Mouse (Mus musculus) T-cell, adult 2 months (primary cell): ENCODE data around the gene 1700021F07Rik.
A peak's percentile ranks its signal among the peaks of the same experiment; 100 is the strongest.

Source experiments
- DNase-seq: peaks from one replicate; pipeline ENCODE4 v3.0.0; 2022; ENCODE audit warnings: low spot score

Gene 1700021F07Rik

DNA sequence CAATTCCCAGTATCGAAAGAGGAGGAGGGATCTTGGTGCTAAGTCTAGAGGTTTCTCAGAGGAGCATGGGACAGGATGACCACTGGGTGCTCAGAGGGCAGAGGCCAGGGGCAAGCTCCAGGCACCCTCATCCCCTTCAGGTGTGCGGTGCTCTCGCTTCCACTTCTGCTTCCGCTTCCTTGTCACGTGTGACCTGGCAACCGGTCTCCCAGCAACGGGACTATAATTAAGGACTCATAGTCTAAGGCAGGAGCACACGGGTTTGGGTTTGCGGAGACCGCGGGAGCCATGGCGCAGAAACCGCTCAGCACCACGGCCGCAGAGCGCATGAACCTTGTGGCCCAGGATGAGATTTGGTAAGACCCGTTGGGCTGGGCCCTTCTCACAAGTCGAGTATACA lies at the start of gene 1700021F07Rik:
Gene 1700021F07Rik (plus strand): TSS at position 211 of the 400 bp plus-strand sequence.
- DNase-seq, result no peak

- no peak for DNase-seq
These were observed 49.2 kb upstream of the 1700021F07Rik start for GRCm38 (mm10) chr2:173473233-173473632.

GRCm38 (mm10) chr2:173479050-173479449 lies 43.3 kb upstream of the 1700021F07Rik start:
- DNase-seq, result no peak

DNA sequence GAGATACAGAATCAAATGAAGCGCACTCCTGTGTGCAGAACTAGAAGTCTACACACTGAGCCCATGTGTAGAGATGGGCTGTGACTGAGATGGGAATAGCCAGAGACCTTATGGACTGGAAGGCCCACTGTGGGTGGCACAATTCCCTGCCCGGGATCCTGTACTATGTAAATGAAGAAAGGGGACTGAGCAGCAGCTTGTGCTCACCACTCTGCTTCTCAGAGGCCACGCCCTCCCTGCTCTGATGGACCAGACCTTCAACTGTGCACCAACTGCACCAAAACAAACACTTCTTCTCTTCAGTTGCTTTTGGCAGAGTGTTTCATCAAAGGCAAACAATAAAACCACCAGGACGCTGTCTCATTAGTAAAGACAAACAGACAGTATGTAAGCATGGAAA lies 37.9 kb upstream of the 1700021F07Rik start:
- DNase-seq, result no peak

DNA sequence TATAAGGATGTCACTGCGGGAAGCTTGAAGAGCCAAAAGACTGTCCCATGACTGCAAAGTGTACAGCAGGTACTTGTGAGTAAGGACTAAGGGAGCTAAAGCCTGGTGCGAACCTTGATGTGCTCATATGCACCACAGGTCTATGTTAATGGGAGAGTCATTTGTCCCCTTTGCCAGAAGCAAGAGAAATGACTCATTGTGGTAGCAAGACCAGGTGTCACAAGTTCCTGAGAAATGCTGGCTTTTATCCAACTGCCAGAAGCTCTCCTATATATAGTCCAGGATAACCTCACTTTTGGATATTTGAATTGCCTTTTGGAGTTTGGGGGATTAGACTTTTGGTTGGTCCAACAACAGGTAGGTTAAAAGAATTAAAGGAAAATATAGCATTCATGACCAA lies 22.8 kb upstream of the 1700021F07Rik start:
- no peak for DNase-seq

- DNase-seq, result no peak
These were observed 8.4 kb upstream of the 1700021F07Rik start for GRCm38 (mm10) chr2:173513977-173514376.

DNA sequence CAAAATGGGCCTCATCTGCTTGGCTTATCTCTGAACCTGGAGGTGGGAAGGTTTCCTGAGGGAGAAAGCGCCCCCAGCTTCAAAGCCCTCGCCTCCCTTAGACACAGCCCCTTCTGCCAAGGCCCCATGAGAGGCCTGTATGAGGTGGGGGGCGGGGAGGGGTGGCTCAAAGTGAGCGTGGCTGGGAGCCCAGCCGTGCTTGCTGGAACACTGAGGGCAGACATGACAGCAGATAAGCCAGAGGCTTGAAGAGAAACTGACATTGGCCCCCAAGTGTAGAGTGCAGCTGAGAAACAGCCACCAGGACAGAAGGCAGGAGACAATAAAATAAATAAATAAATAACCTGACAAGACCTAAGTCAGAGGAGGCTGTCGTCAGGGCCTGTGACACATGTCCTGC lies 7.2 kb upstream of the 1700021F07Rik start:
- no peak for DNase-seq

- no peak for DNase-seq
These were observed 6.1 kb upstream of the 1700021F07Rik start for GRCm38 (mm10) chr2:173516150-173516855.

GRCm38 (mm10) chr2:173528493-173528892 lies 6.1 kb downstream of the 1700021F07Rik start:
- DNase-seq, result no peak

DNA sequence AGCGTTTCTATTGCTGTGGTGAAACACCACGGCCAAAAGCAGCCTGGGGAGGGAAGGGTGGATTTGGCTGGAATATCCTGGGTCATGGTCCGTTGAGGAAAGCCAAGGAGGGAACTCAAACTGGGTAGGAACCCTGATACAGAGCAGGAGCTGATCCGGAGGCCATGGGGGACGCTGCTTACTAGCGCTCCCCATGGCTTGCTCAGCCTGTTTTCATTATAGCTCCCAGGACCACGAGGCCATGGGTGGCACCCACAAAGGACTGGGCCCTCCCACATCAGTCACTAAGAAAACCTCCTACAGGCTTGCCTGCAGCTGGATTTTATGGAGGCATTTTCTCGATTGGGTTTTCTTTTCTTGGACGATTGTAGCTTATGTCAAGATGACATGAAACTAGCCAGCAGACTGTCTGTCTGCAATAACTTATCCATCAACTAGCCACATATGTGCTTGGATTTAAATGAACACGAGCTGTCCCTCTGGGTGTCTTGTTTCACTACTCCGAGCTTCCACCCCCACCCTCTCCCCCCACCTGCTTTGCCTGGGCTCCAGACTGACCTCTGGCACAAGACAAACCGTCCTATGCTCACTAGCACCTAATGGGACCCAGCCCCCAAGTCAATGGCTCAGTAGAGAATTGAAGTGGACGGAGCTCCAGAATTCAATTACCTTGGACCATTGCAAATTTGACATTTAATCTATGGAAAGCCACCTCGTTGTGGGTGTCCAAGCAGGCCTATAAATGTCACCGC lies 10.5 kb downstream of the 1700021F07Rik start:
- no peak for DNase-seq

GRCm38 (mm10) chr2:173534581-173534980 lies 12.2 kb downstream of the 1700021F07Rik start:
- peak; percentile 87 for DNase-seq

- no peak for DNase-seq
These were observed 13.0 kb downstream of the 1700021F07Rik start for GRCm38 (mm10) chr2:173535390-173535789.

DNA sequence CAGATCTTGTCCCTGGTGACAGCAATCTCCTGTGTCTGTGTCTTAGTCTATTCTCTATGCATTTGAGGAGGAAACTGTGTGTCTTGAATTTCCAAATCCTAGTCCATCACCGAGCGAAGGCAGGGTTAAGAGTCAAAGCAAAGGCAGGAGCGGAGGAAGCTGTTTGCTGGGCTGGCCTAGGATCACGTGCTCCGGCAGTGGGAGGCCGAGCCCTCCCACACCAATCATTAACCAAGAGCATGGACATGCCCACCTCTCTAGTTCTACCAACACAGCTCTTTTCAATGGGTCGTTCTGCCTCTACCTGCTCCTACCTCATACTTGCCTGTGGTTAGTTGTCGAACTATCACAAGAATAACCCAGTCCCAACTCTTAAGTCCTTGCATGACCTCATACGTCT lies 13.5 kb downstream of the 1700021F07Rik start:
- no peak for DNase-seq

DNA sequence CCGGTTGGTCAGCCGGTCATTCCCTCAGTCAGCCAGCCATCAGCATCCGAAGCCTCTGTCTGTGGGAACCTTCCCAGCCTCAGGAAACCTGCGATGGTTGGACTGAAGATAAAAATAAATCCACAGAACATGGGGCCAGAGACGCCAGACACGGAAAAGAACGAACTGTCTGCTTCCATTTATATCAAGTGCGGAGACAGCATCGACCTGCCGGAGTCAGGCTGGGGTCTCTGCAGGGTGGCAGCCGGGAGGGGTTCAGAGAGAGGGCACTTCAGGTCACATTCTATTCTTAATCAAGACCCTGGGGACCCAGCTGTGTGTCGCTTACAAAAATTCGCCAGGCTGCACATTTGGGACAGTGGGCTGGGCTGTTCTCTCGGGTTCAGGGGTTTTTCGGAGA lies 17.4 kb downstream of the 1700021F07Rik start:
- no peak for DNase-seq

GRCm38 (mm10) chr2:173541748-173542147 lies 19.4 kb downstream of the 1700021F07Rik start:
- DNase-seq, result peak; percentile 59

DNA sequence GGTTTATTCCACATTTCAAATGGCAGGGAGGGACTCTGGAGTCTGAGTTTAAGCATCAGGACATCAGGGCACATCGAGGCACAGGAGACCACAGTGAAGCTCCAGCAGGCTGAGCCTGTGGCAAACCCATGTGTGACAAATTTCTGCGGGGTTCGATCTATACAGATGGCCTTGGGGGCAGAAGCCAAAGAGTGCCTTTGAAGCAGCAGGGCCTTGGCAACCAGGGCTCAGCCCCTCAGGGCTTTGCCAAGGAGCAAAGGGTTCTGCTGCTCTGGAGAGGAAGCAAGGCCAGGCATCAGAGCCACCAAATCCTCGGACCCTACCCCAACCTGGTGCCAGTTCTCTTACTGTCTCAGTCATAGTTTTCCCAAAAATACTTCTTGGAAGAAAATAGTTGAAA lies 20.3 kb downstream of the 1700021F07Rik start:
- no peak for DNase-seq

DNA sequence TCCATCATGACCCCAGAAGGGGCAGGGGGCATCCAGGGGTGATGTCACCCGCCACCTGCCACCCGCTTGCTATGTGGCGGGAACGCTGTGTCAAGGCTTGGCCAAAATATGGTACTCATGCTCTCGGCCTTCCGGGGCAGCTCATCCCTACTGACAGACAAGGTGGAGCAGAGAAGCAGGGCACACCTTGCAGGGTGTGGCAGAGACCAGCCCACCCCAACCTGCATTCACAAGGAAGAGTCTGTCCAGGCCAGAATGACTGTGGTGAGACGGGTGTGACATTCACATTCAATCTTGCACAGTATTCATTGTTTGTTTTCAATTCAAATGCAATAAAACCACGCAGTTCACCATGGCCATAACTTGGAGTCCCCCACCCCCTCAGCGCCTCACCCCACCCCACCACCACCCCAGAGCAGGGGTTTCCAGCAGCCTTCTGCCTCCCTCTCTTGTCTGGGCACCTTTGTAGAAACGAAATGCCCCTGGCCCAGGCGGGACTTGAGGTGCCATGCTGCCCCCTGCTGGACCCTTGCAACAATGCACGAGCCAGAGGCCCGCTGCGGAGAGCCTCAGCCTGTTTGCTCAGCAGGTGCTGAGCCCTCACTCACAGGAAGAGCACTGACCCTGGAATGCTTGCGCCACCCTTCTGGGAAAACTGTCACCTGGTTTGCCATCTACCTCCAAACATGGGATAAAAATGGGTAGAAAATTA lies 23.8 kb downstream of the 1700021F07Rik start:
- peak; percentile 79 for DNase-seq

DNA sequence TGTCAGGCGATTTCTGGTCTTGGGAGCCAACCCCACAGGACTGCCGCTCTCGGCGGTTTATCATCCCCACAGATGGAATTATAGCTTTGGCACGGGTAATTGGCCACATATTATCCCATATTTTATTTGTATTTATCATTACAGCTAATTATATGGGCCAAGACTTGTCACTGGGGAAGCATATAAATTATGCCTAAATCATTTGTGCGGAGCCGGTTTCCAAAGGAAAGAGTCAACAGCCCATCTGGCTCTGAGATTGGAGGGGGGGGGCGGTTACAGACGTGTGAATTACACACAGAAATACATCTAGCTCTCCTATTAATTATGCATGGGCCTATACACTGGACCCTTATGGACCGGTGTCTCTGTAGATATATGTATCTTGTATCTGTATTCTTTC lies 26.9 kb downstream of the 1700021F07Rik start:
- DNase-seq, result no peak

- no peak for DNase-seq
These were observed 28.3 kb downstream of the 1700021F07Rik start for GRCm38 (mm10) chr2:173550681-173551080.

DNA sequence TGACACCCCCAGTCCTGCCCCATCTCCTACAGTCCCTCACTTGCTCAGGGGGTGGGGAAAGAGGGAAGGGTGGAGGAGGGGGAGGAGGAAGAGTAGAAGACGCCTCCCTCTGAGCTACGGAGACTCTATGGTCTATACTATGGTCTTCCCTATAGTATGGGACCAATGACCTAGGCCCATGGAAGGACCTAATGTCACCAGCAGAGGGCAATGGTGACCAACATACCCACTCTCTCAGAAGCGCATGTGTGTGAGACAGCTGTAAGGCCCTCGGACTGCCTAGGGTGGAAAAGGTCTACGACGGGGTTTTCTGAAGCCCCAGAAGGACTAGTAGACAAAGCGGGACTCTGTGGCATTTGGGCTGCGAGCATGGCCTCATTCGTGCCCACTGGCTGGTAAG lies 31.5 kb downstream of the 1700021F07Rik start:
- peak; percentile 28 for DNase-seq

DNA sequence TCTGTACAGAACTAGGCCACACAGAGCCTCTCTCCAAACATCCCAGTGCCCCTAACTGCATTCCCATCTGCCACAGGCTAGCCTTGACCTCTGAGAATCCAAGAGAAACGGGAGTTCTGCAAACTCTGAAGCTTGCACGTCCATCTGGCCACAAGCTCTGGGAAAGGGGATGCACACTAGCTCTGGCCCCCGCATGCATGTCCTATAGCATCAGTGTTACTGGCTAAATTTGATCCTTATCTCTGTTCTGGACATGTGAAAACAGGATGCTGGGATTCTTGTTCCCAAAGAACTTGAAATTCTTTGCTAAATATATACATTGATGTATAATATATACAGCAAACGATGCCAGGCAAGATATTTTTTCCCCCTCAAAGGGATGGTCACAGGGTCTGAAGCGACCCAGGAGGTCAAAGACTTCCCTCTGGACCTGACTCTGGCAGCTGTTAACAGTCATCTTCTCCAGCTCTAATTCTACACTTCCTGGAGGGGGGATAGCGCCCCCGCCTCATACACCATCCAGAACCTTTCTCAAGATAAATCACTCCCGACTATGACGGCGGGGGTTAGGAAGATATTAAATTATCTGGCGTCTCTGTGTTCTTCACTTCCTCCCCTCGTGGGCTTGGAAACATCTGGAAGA lies 36.5 kb downstream of the 1700021F07Rik start:
- no peak for DNase-seq

DNA sequence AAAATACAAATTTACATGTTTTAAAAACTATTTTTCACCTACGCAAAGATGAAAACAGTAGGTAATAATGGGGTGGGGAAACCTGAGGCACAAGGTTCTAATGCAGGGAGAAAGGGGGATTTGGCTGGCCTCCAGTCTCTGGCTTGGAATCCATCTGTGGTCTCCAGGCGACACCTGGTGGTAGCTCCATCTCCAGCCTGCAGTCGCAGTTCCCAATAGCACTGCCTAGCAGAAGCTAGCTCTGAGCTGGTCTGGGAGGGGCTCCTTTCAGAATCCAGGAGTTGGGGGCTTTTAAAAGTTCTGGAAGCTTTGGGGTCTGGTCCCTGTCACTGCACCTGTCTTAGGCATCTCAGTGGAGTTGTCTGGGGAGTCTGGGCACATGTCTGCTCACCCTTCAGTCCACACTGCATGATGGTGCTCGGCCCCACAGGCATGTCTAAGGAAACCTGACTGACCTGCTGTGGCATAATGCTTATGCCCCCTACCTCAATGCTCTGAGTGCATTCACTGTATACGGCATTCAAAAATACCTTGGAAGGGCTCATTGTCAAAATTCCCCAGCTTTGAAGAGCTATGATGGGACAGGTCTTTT lies 39.6 kb downstream of the 1700021F07Rik start:
- peak; percentile 57 for DNase-seq
